ENCODE assay signal across 21 mouse cellular contexts in genomic region chr14:17785370-17785769, GRCm38 (mm10).
DNase-seq lines count a peak whose midpoint lies in the region; ATAC-seq and TF ChIP-seq lines count a peak whose summit lies in the region.
"Had no signal": no experiment of that assay in that cellular context is flagged by ENCODE, and none has a peak within 500 bp of the region (broad histone marks: within the 10 kb centered on the region; RNA-seq: fewer than 3 reads in every experiment).

No protein-coding gene starts in this region.

- peaks cover 11% of the 10 kb centered on the region; the same call in 1 of the 2 replicates for H3K4me1 ChIP-seq in small intestine, adult 2 months (ENCODE audit: control insufficient read depth, insufficient read depth, insufficient read length, low read length)
- H3K4me1 ChIP-seq: intestine, embryonic 15.5 days; midbrain, embryonic 13.5 days; neural tube, embryonic 15.5 days had no signal

- H3K27me3 ChIP-seq in small intestine, adult 2 months (ENCODE audit: control insufficient read depth, insufficient read depth, low read length), result no peaks in the 10 kb centered on the region
- H3K27me3 ChIP-seq: forebrain, embryonic 12.5 days; intestine, embryonic 15.5 days; midbrain, embryonic 13.5 days; neural tube, embryonic 15.5 days had no signal

- ATAC-seq in CD4-positive, CD25-positive, alpha-beta regulatory T cell, adult 4 months, result no peak
- ATAC-seq: midbrain, embryonic 13.5 days had no signal

- H3K27ac ChIP-seq in small intestine, adult 2 months (ENCODE audit: insufficient read depth, low read depth, low read length), result peak overlapping the region; percentile 91
- H3K27ac ChIP-seq: forebrain, embryonic 12.5 days; limb, embryonic 10.5 days; midbrain, embryonic 13.5 days; neural tube, embryonic 15.5 days had no signal

- TF ChIP-seq POLR2A in small intestine, adult 2 months (IDR thresholded peaks at IDR 0.05; ENCODE audit: low read depth, low read length), result no peak

- TF ChIP-seq CTCF in small intestine, adult 2 months (IDR thresholded peaks at IDR 0.05; ENCODE audit: extremely low read depth, insufficient read length, insufficient replicate concordance, low read depth, low read length), result no peak

- H3K4me3 ChIP-seq in small intestine, adult 2 months (ENCODE audit: low read depth, low read length), result no peak overlapping the region
- H3K4me3 ChIP-seq: forebrain, embryonic 12.5 days; intestine, embryonic 15.5 days; limb, embryonic 10.5 days; midbrain, embryonic 13.5 days; myocyte; neural tube, embryonic 15.5 days had no signal

- DNase-seq in adrenal gland, adult 2 months, result peak; percentile 18
- no peak for DNase-seq in adrenal gland, adult 18-20 months (ENCODE audit: low spot score in 2 of 2)
- peak; percentile 32 to 50 for DNase-seq in kidney, postnatal 36 days
- no peak for DNase-seq in kidney, adult 11 months
- DNase-seq in hindlimb bud, embryonic 11.5 days (ENCODE audit: extremely low spot score, low read depth, low spot score), result peak; percentile 16
- no peak for DNase-seq in layer of hippocampus, adult 8-10 months (ENCODE audit: low spot score in 2 of 2)
- DNase-seq: adrenal gland, postnatal 14 days; cerebellum, adult 18-20 months; kidney, postnatal 4 days; layer of hippocampus, postnatal 36 days; lung, embryonic 14.5 days; right cerebral cortex, postnatal 25 days; thymus, postnatal 4 days had no signal

- 17% methylated on average over 3 of the region's 3 CpGs for WGBS in small intestine, adult 2 months

- no peaks in the 10 kb centered on the region for H3K36me3 ChIP-seq in small intestine, adult 2 months (ENCODE audit: control insufficient read depth, insufficient read depth, low read length)
- H3K36me3 ChIP-seq: forebrain, embryonic 12.5 days; intestine, embryonic 15.5 days; limb, embryonic 10.5 days; midbrain, embryonic 13.5 days; neural tube, embryonic 15.5 days had no signal

Comparison
In these comparisons a context has a peak if more than half of its experiments do, and no peak if none do; other contexts are left out.
1. DNase-seq: peak in adrenal gland, adult 2 months (single experiment), kidney, postnatal 36 days (2 of 2) and hindlimb bud, embryonic 11.5 days (single experiment); none in adrenal gland, adult 18-20 months (0 of 2), kidney, adult 11 months (single experiment) and layer of hippocampus, adult 8-10 months (0 of 2).